Mouse (Mus musculus) heart, embryonic 16.5 days (tissue): ENCODE data around the gene Ifit1bl2. TPM values are rescaled to one million over a fixed set of nuclear protein-coding genes. Genes with fewer than 3 reads are reported as not detected.
"Not testable (repeated sequence)": the region's sequence is repeated elsewhere in the genome, so short reads cannot be mapped to it uniquely, and the experiment has no call there.

ENCODE experiments used
- ATAC-seq: fragments of 200-750 bp; cut with Nextera tagmentation; replicated peaks from 2 replicates; pipeline ENCODE4 v1.8.0; 2017; ENCODE audit warnings: moderate number of reproducible peaks; ENCODE audit not compliant: insufficient read depth, low FRiP score; ENCODE audit errors: extremely low read depth
- H3K27ac ChIP-seq: fragments of 300-500 bp; sonication (generic); 2 replicates; pipeline ENCODE4 v1.5.1; 2014; ENCODE audit warnings: mild to moderate bottlenecking, low read length, control low read depth, moderate library complexity
- H3K27me3 ChIP-seq: fragments of 300-500 bp; sonication (generic); 2 replicates; pipeline ENCODE4 v1.6.1; 2014; ENCODE audit warnings: low read length, mixed read lengths; ENCODE audit not compliant: control insufficient read depth, insufficient read depth
- H3K36me3 ChIP-seq: fragments of 300-500 bp; sonication (generic); 2 replicates; pipeline ENCODE4 v1.6.1; 2014; ENCODE audit not compliant: control insufficient read depth, insufficient read depth
- H3K4me1 ChIP-seq: fragments of 300-500 bp; sonication (generic); 2 replicates; pipeline ENCODE4 v1.6.1; 2014; ENCODE audit warnings: low read length, mixed read lengths; ENCODE audit not compliant: control insufficient read depth, insufficient read depth
- H3K4me2 ChIP-seq: fragments of 300-500 bp; sonication (generic); 2 replicates; pipeline ENCODE4 v1.6.1; 2014; ENCODE audit warnings: low read depth, mild to moderate bottlenecking, control low read depth, low read length
- H3K4me3 ChIP-seq: fragments of 300-500 bp; sonication (generic); 2 replicates; pipeline ENCODE4 v1.5.1; 2014; ENCODE audit warnings: mild to moderate bottlenecking, control low read depth, low read length
- H3K9ac ChIP-seq: fragments of 300-500 bp; sonication (generic); 2 replicates; pipeline ENCODE4 v1.6.1; 2014; ENCODE audit warnings: low read length, control low read depth
- H3K9me3 ChIP-seq: fragments of 300-500 bp; sonication (generic); replicated peaks from 2 replicates; pipeline ENCODE4 v1.6.1; 2016; ENCODE audit warnings: low read length; ENCODE audit not compliant: control insufficient read depth
- WGBS: fragments of 180-500 bp; shearing (Covaris S2); extraction: QIAGEN DNeasy Blood & Tissue Kit; methylation state at CpG from one replicate; pipeline ENCODE4 v1.1.7; 2014; 5-methylcytosine and 5-hydroxymethylcytosine counted together
- polyA plus RNA-seq: library from polyadenylated mRNA; unstranded; fragments of >200 nt; fragmentation: Nextera tagmentation; extraction: Ambion mirVana; gene quantifications from 2 replicates; pipeline ENCODE4 v1.2.1, GENCODE M21; 2015

Gene Ifit1bl2
- polyA plus RNA-seq, 1 experiment from 2014 or later = 1.6 TPM

DNA sequence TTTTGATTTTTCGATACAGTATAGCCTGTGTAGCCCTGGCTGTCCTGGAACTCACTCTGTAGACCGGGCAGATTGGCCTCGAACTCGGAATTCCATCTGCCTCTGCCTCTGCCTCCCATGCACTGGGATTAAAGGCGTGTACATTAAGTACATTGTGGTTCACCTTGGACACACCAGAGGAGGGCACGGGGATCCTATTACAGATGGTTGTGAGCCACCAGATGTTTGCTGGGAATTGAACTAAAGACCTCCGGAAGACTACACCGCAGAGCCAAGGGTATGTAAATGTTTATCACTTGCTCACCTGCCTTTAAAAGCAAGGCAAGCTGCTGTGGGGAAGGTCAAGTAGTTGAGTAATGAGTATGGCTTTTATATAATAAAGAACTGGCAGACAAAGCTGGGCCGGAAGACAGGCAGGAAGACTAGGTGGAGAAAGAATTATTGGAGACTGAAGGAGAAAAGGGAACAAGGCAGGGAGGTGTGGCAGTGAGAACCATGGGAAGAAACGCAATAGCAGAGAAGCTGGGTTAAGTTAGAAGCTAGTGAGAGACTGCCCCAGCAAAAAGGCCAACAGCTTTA, 14.8 kb upstream of the Ifit1bl2 start:
- WGBS = 82% methylated on average over 10 of the region's 10 CpGs

DNA sequence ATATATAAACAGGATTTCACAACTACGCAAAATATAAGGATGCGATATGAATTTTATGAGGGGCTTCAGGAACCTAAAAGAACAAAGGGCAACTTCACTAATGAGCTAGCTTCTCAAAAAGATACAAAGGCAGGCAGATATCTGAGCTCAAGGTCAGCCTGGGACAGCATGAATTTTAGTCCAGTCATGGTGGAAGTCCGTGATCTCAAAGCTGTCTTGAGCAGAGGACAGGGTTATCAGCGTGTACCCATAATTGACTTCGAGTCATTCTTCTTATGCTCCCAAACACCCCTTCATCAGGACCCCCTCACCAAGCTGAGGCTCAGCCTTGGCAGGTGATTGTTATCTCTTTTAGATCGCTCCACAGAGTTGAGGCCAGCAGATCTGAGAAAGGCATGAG, 10.5 kb upstream of the Ifit1bl2 start:
- Histone ChIP-seq H3K36me3 (no peaks in the 10 kb centered on the region), H3K4me2 (no peak overlapping the region), H3K27ac (no peak overlapping the region), H3K9me3 (no peaks in the 10 kb centered on the region), H3K9ac (no peak overlapping the region), H3K27me3 (no peaks in the 10 kb centered on the region), H3K4me3 (no peak overlapping the region), H3K4me1 (no peaks in the 10 kb centered on the region)
- no peak for ATAC-seq
- 73% methylated on average over 6 of the region's 6 CpGs for WGBS

More for the DNA sequence above, 14.8 kb upstream of the Ifit1bl2 start:
- H3K27ac ChIP-seq = no peak overlapping the region
- H3K4me1 ChIP-seq = peaks cover 6% of the 10 kb centered on the region
- no peaks in the 10 kb centered on the region for H3K9me3 ChIP-seq
- no peak overlapping the region for H3K9ac ChIP-seq
- no peak for ATAC-seq
- no peak overlapping the region for H3K4me3 ChIP-seq
- no peaks in the 10 kb centered on the region for H3K27me3 ChIP-seq
- H3K4me2 ChIP-seq = no peak overlapping the region
- H3K36me3 ChIP-seq = no peaks in the 10 kb centered on the region

GRCm38 (mm10) chr19:34650276-34650675, 9.7 kb upstream of the Ifit1bl2 start:
- no peak for ATAC-seq
- Histone ChIP-seq H3K4me2 (no peak overlapping the region), H3K27me3 (no peaks in the 10 kb centered on the region), H3K4me1 (no peaks in the 10 kb centered on the region), H3K9ac (no peak overlapping the region), H3K27ac (no peak overlapping the region), H3K9me3 (no peaks in the 10 kb centered on the region), H3K36me3 (no peaks in the 10 kb centered on the region), H3K4me3 (no peak overlapping the region)
- 88% methylated on average over 3 of the region's 3 CpGs for WGBS

DNA sequence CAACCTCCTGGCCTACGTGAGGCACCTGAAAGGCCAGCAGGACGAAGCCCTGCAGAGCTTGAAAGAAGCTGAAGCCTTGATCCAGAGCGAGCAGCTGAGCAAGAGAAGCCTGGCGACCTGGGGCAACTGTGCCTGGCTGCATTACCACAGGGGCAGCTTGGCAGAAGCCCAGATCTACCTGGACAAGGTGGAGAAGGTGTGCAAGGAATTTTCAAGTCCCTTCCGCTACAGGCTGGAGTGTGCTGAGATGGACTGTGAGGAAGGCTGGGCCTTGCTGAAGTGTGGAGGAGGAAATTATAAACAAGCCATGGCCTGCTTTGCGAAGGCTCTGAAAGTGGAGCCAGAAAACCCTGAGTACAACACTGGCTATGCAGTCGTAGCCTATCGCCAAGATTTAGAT, 7.1 kb upstream of the Ifit1bl2 start:
- not testable (repeated sequence) for H3K27ac ChIP-seq, H3K27me3 ChIP-seq, H3K4me3 ChIP-seq, H3K9ac ChIP-seq, H3K4me2 ChIP-seq, H3K4me1 ChIP-seq, ATAC-seq, H3K36me3 ChIP-seq, H3K9me3 ChIP-seq
- 84% methylated on average over 6 of the region's 8 CpGs for WGBS

DNA sequence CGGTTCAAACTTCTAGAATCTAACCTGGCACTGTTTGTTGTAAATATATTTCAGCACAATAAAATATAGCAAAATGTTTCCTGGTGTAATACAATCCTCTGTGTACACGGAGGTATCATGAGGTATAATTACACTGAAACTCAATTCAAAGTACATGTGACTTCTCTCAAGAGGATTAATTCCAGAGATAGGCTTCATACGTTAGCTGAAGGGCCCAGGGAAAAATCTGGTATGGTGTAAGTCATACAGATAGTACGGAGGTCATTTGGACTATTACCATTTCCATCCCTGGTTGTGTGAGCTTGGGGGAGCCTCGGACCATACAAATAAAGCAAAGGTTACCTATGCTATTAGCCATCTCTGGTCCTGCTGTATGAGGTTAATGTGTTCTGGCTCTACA, 2.1 kb upstream of the Ifit1bl2 start:
- WGBS = 60% methylated on average over 5 of the region's 5 CpGs
- H3K9ac ChIP-seq = no peak overlapping the region
- no peak overlapping the region for H3K4me3 ChIP-seq
- no peaks in the 10 kb centered on the region for H3K9me3 ChIP-seq
- H3K4me1 ChIP-seq = no peaks in the 10 kb centered on the region
- no peak overlapping the region for H3K4me2 ChIP-seq
- no peaks in the 10 kb centered on the region for H3K27me3 ChIP-seq
- H3K27ac ChIP-seq = no peak overlapping the region
- no peaks in the 10 kb centered on the region for H3K36me3 ChIP-seq
- ATAC-seq = no peak

DNA sequence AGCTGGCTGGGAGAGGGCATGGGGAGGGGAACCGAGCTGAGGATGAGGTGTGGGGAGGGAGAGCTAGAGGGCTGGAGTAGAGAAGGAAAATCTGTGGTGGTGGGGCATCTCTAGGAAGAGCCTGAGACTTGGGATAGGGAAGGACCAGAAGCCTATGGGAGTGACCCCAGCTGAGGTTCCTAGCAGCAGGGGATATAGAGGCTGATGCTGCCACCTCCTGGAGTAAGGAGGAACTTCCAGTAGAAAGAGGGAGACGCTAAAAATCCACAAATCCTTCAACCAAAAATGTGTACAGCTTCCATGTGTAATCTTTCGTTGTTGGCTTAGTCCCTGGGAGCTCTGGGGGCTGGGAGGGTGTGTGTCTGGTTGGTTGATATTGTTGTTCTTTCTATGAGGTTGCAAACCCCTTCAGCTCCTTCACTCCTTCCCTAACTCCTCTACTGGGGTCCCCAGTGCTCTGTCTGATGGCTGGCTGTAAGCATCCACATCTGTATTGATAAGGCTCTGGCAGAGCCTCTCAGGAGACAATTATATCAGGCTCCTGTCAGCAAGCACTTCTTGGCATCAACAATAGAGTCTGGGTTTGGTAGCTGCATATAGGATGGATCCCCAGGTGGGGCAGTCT, 3.5 kb downstream of the Ifit1bl2 start:
- WGBS = 11% methylated on average over 3 of the region's 3 CpGs
- peak; percentile 65; the same call in 1 of the 2 replicates for ATAC-seq

GRCm38 (mm10) chr19:34633484-34633883, 7.1 kb downstream of the Ifit1bl2 start:
- no peak overlapping the region for H3K27ac ChIP-seq
- 57% methylated on average over 2 of the region's 2 CpGs for WGBS

More for the DNA sequence above, 3.5 kb downstream of the Ifit1bl2 start:
- Histone ChIP-seq H3K4me3 (no peak overlapping the region), H3K9ac (no peak overlapping the region), H3K4me1 (no peaks in the 10 kb centered on the region), H3K27me3 (no peaks in the 10 kb centered on the region), H3K36me3 (no peaks in the 10 kb centered on the region), H3K4me2 (no peak overlapping the region), H3K9me3 (no peaks in the 10 kb centered on the region), H3K27ac (no peak overlapping the region)

DNA sequence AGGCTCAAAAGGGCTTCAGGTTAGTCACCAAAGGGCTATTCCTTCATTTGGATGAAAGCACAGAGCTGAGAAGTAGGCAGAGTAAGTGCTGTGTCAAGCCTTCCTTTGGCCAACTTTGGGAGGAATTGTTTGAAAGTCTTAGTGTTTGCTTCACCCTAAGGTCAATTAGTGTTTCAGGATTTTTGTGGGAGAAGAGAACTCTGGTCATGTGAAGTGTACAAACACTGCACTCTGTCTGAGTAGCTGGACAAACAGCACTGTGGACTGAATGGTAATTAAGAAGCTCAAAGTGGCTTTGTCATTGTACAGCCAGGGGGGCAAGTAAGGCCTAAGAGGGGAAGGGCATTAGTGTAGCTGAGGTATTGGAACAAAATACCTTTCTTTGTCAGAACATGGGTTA, 9.1 kb downstream of the Ifit1bl2 start:
- no peaks in the 10 kb centered on the region for H3K4me1 ChIP-seq
- H3K27ac ChIP-seq = no peak overlapping the region
- H3K9me3 ChIP-seq = no peaks in the 10 kb centered on the region
- H3K4me3 ChIP-seq = no peak overlapping the region
- H3K36me3 ChIP-seq = no peaks in the 10 kb centered on the region
- H3K27me3 ChIP-seq = no peaks in the 10 kb centered on the region; the same call in 1 of the 2 replicates
- no peak overlapping the region for H3K9ac ChIP-seq
- no peak for ATAC-seq
- H3K4me2 ChIP-seq = no peak overlapping the region

More at GRCm38 (mm10) chr19:34633484-34633883, 7.1 kb downstream of the Ifit1bl2 start:
- H3K4me3 ChIP-seq = no peak overlapping the region
- no peaks in the 10 kb centered on the region for H3K36me3 ChIP-seq
- no peaks in the 10 kb centered on the region for H3K9me3 ChIP-seq
- H3K4me2 ChIP-seq = no peak overlapping the region
- ATAC-seq = no peak
- H3K27me3 ChIP-seq = no peaks in the 10 kb centered on the region; the same call in 1 of the 2 replicates
- no peak overlapping the region for H3K9ac ChIP-seq
- no peaks in the 10 kb centered on the region for H3K4me1 ChIP-seq

- no peak overlapping the region for H3K9ac ChIP-seq
- H3K36me3 ChIP-seq = no peaks in the 10 kb centered on the region
- no peaks in the 10 kb centered on the region for H3K9me3 ChIP-seq
- ATAC-seq = no peak
- H3K27me3 ChIP-seq = no peaks in the 10 kb centered on the region; the same call in 1 of the 2 replicates
- H3K27ac ChIP-seq = no peak overlapping the region
- WGBS = 66% methylated on average over 2 of the region's 2 CpGs
- no peaks in the 10 kb centered on the region for H3K4me1 ChIP-seq
- H3K4me2 ChIP-seq = no peak overlapping the region
- H3K4me3 ChIP-seq = no peak overlapping the region
Measured at GRCm38 (mm10) chr19:34627496-34627895, 13.0 kb downstream of the Ifit1bl2 start.
